Mouse (Mus musculus) cerebellum, adult 2 months (tissue): ENCODE measurements around the gene Plxna4. TPM values are rescaled to one million over a fixed set of nuclear protein-coding genes. Genes with fewer than 3 reads are reported as not detected.

ENCODE experiments used
- DNase-seq, 2 experiments: peaks; one replicate each; pipeline ENCODE4 v3.0.0; 2021
- H3K27ac ChIP-seq: fragments of 200-500 bp; 2 replicates; pipeline ENCODE4 v1.5.1; 2012; ENCODE audit warnings: low read length, control low read depth, inconsistent platforms; ENCODE audit not compliant: insufficient read depth
- H3K27me3 ChIP-seq: fragments of 200-500 bp; 2 replicates; pipeline ENCODE4 v1.6.1; 2012; ENCODE audit warnings: inconsistent platforms, mild to moderate bottlenecking, low read length, moderate library complexity; ENCODE audit not compliant: control insufficient read depth, insufficient read depth
- H3K4me1 ChIP-seq: fragments of 200-500 bp; 2 replicates; pipeline ENCODE4 v1.6.1; 2011; ENCODE audit warnings: low read length; ENCODE audit not compliant: control insufficient read depth, insufficient read depth
- H3K4me3 ChIP-seq: fragments of 200-500 bp; replicated peaks from 2 replicates; pipeline ENCODE3; 2011; ENCODE audit warnings: mild to moderate bottlenecking, low read depth, low read length, control low read depth; ENCODE audit not compliant: insufficient read depth
- CTCF ChIP-seq: fragments of 200-500 bp; IDR thresholded peaks from 2 replicates; pipeline ENCODE4 v1.5.1; 2011; ENCODE audit warnings: low read depth, mild to moderate bottlenecking, control low read depth, low read length, moderate library complexity, borderline replicate concordance; ENCODE audit not compliant: insufficient read depth
- POLR2A ChIP-seq: fragments of 200-500 bp; IDR thresholded peaks from 2 replicates; pipeline ENCODE4 v1.6.1; 2011; ENCODE audit warnings: low read length, control low read depth, borderline replicate concordance; ENCODE audit not compliant: insufficient read depth
- WGBS: fragments of 180-500 bp; shearing (Covaris S2); methylation state at CpG from one replicate; pipeline ENCODE4 v1.1.7; 2018; 5-methylcytosine and 5-hydroxymethylcytosine counted together
- polyA plus RNA-seq: library from polyadenylated mRNA; depleted of rRNA; stranded (reverse); fragments of >200 nt; gene quantifications from 2 replicates; pipeline ENCODE4 v1.2.3, GENCODE M21; 2012

Plxna4 gene
- polyA plus RNA-seq, 1 experiment, result 15.6 TPM

GRCm38 (mm10) chr6:32595591-32595990 lies 7.6 kb upstream of the Plxna4 start:
- Histone ChIP-seq H3K27me3 (no peaks in the 10 kb centered on the region; the same call in 1 of the 2 replicates), H3K27ac (no peak overlapping the region), H3K4me1 (no peaks in the 10 kb centered on the region), H3K4me3 (no peak overlapping the region)
- TF ChIP-seq CTCF (no peak), POLR2A (no peak)
- DNase-seq, result no peak
- 55% methylated on average over 3 of the region's 3 CpGs for WGBS

GRCm38 (mm10) chr6:32590979-32591758 lies 3.2 kb upstream of the Plxna4 start:
- WGBS, result 38% methylated on average over 13 of the region's 13 CpGs
- Histone ChIP-seq H3K27me3 (no peaks in the 10 kb centered on the region), H3K27ac (no peak overlapping the region), H3K4me3 (no peak overlapping the region), H3K4me1 (peaks cover 3% of the 10 kb centered on the region; the same call in 1 of the 2 replicates)
- peak; percentile 73 to 84 for DNase-seq
- TF ChIP-seq POLR2A, result no peak
- TF ChIP-seq CTCF, result peak; percentile 83

DNA sequence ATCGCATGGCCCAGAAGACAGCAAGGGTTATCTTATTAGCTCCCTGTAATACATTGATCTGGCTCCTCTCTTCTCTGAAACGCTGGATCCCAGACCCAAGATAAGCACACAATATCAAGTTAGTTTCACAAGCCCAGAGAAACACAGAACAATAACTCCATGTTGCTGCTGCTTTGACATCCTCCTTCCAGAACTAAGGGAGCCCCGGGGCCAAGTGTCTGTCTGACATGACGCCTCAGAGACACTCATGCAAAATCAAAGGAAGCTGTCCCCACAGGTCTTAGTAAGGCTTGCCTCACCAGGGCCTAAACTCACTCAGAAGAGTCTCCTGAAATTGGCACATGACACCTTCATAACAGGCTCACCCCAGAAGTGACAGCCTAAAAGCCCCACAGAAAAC lies 1.6 kb upstream of the Plxna4 start:
- Histone ChIP-seq H3K27ac (no peak overlapping the region), H3K4me1 (peaks cover 8% of the 10 kb centered on the region; the same call in 1 of the 2 replicates), H3K27me3 (no peaks in the 10 kb centered on the region), H3K4me3 (no peak overlapping the region)
- TF ChIP-seq CTCF, result no peak
- TF ChIP-seq POLR2A, result no peak
- 71% methylated on average over 4 of the region's 4 CpGs for WGBS
- no peak for DNase-seq

DNA sequence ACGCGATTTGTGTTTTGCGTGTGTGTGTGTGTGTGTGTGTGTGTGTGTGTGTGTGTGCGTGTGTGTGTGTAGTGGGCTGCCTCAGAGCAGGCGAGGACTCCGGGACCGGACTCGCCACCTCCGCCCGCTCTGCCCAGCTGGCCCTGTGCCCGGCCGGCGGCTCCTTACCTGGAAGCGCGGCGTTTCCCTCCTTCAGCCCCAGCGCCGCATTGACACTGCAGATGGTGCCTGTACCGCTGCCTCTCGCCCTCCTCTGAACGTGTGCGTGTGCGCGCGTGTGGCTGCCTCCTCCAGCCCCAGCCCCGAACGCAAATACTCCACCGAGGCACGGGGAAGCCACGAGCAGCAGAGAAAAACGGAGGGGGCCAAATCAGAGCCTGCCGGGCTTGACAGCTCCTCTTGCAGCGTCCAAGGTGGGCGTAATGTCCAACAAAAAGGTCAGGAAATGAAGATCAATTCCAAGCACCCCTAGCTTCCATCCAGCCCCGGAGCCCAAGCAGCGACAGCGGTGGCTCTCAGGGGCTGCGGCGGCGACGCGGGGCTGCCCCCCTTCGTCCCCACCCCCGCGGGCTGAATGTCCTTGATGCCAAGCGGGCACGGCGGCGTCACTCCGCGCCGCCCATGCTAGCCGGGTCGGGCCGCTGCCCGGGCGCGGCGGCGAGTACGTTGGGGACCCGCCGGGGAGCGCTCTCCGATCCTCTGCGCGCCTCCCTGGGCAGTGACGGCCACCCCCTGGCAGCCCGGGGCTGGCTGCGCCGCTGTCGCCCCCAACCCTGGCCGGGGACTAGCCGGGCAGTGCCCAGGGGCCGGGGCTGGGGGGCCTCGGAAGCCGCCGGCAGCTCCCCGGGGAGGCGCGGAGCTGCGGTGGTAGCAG lies 619 bp downstream of the Plxna4 start:
- Histone ChIP-seq H3K27ac (peak overlapping the region; percentile 80), H3K4me3 (peak overlapping the region; percentile 87), H3K27me3 (no peaks in the 10 kb centered on the region), H3K4me1 (peaks cover 8% of the 10 kb centered on the region)
- peak; percentile 87 to 88 for DNase-seq
- TF ChIP-seq CTCF (no peak), POLR2A (peak; percentile 27; the same call in 1 of the 2 replicates)
- WGBS, result 2% methylated on average over 78 of the region's 82 CpGs

DNA sequence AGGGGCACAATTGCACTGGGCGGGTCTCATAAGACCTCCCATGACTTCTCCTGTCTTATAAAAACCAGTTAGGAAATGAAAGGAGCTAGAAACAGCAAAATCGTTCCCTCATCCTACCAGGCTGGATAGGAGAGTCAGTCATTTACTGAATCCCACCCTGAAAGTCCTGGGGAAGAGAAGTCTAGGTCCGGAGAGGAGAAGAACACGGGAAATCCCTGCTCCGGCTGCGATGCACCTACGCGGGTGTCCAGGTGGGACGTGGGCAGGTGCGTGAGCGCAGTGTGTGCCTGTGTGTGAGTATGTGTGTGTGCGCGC lies 1.2 kb downstream of the Plxna4 start:
- no peak for DNase-seq
- TF ChIP-seq POLR2A (no peak), CTCF (no peak)
- Histone ChIP-seq H3K4me3 (peak overlapping the region; percentile 87), H3K27me3 (no peaks in the 10 kb centered on the region), H3K4me1 (peaks cover 8% of the 10 kb centered on the region), H3K27ac (peak overlapping the region; percentile 80; the same call in 1 of the 2 replicates)
- WGBS, result under 1% methylated on average over 13 of the region's 13 CpGs

- TF ChIP-seq CTCF, result peak; percentile 26; the same call in 1 of the 2 replicates
- no peak for TF ChIP-seq POLR2A
- H3K27me3 ChIP-seq, result no peaks in the 10 kb centered on the region
- 4% methylated on average over 13 of the region's 13 CpGs for WGBS
- H3K4me3 ChIP-seq, result peak overlapping the region; percentile 87
- peak; percentile 68 to 71 for DNase-seq
- no peak overlapping the region for H3K27ac ChIP-seq
- peaks cover 8% of the 10 kb centered on the region for H3K4me1 ChIP-seq
Measured at GRCm38 (mm10) chr6:32586390-32586789, 1.6 kb downstream of the Plxna4 start.

DNA sequence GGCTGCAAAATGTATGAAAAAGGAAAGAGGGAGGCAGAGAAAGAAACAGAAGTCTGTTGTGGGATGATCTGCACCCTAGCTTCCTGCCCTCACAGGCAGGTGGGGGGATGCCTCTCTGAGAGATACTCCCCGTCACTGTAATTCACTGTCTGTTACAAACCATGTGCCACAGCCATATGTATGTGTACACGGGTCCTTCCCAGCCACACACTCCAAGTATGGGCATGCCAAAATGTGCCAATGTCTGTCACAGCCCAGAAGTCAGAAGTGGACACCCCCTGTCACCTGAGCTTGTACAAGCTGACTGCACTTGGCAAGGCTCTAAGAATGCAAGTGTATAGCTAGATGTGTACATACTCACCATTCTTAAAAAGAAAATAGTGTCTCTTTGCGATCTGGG lies 2.8 kb downstream of the Plxna4 start:
- Histone ChIP-seq H3K27ac (no peak overlapping the region), H3K4me1 (peaks cover 8% of the 10 kb centered on the region), H3K4me3 (peak overlapping the region; percentile 36), H3K27me3 (no peaks in the 10 kb centered on the region)
- TF ChIP-seq POLR2A, result no peak
- no peak for TF ChIP-seq CTCF
- WGBS, result 70% methylated on average over 3 of the region's 3 CpGs
- DNase-seq, result no peak
